Comparison of ENCODE assay signal across 8 mouse cellular contexts in genomic region chr11:107509631-107510338, GRCm38 (mm10). TPM values are rescaled to one million over a fixed set of nuclear protein-coding genes. Genes with fewer than 3 reads are reported as not detected.
DNase-seq lines count a peak whose midpoint lies in the region; ATAC-seq and TF ChIP-seq lines count a peak whose summit lies in the region.

No protein-coding gene starts in this region.

- peak overlapping the region; percentile 24; the same call in 1 of the 2 replicates for H3K4me2 ChIP-seq in forebrain, embryonic 16.5 days (ENCODE audit: low read length)
- H3K4me2 ChIP-seq in limb, embryonic 14.5 days (replicated peaks; ENCODE audit: low read depth, low read length, severe bottlenecking), result peak overlapping the region; percentile 27; the same call in 1 of the 2 replicates
- H3K4me2 ChIP-seq in neural tube, embryonic 14.5 days (ENCODE audit: low read depth, low read length), result no peak overlapping the region

- TF ChIP-seq POLR2A in limb, embryonic 14.5 days (IDR thresholded peaks at IDR 0.05; ENCODE audit: borderline replicate concordance, extremely low read depth, insufficient read depth, insufficient read length), result no peak

- no peaks in the 10 kb centered on the region for H3K27me3 ChIP-seq in forebrain, embryonic 16.5 days (replicated peaks; ENCODE audit: control insufficient read depth, insufficient read depth, low read length)
- no peaks in the 10 kb centered on the region for H3K27me3 ChIP-seq in limb, embryonic 14.5 days (ENCODE audit: control insufficient read depth, insufficient read depth, low read length)
- H3K27me3 ChIP-seq in neural tube, embryonic 14.5 days (ENCODE audit: control insufficient read depth, insufficient read depth, low read length), result no peaks in the 10 kb centered on the region

- H3K9me3 ChIP-seq in forebrain, embryonic 16.5 days (ENCODE audit: control insufficient read depth, low read length), result no peaks in the 10 kb centered on the region
- H3K9me3 ChIP-seq in limb, embryonic 14.5 days (ENCODE audit: control insufficient read depth, low read length), result no peaks in the 10 kb centered on the region
- H3K9me3 ChIP-seq in neural tube, embryonic 14.5 days (ENCODE audit: control insufficient read depth, low read length), result no peaks in the 10 kb centered on the region

- no peak overlapping the region for H3K27ac ChIP-seq in forebrain, embryonic 16.5 days (ENCODE audit: low read length)
- no peak overlapping the region for H3K27ac ChIP-seq in limb, embryonic 14.5 days (replicated peaks; ENCODE audit: low read depth, low read length)
- no peak overlapping the region for H3K27ac ChIP-seq in neural tube, embryonic 14.5 days (ENCODE audit: low read depth, low read length)

- 18% methylated on average over 11 of the region's 11 CpGs for WGBS in forebrain, embryonic 16.5 days
- WGBS in limb, embryonic 14.5 days, result 33% methylated on average over 11 of the region's 11 CpGs
- WGBS in neural tube, embryonic 14.5 days, result 17% methylated on average over 11 of the region's 11 CpGs

- no peak overlapping the region for H3K4me3 ChIP-seq in forebrain, embryonic 16.5 days (replicated peaks; ENCODE audit: low read length)
- no peak overlapping the region for H3K4me3 ChIP-seq in limb, embryonic 14.5 days (replicated peaks; ENCODE audit: low read length)
- no peak overlapping the region for H3K4me3 ChIP-seq in neural tube, embryonic 14.5 days (ENCODE audit: low read depth, low read length)

- no peaks in the 10 kb centered on the region for H3K36me3 ChIP-seq in forebrain, embryonic 16.5 days (ENCODE audit: control insufficient read depth, insufficient read depth)
- no peaks in the 10 kb centered on the region for H3K36me3 ChIP-seq in limb, embryonic 14.5 days (ENCODE audit: control insufficient read depth, insufficient read depth, low read length)
- H3K36me3 ChIP-seq in neural tube, embryonic 14.5 days (ENCODE audit: control insufficient read depth, insufficient read depth, low read length), result no peaks in the 10 kb centered on the region

- peaks cover 6% of the 10 kb centered on the region; the same call in 1 of the 2 replicates for H3K4me1 ChIP-seq in forebrain, embryonic 16.5 days (replicated peaks; ENCODE audit: control insufficient read depth, insufficient read depth, low read length)
- peaks cover 6% of the 10 kb centered on the region; the same call in 1 of the 2 replicates for H3K4me1 ChIP-seq in limb, embryonic 14.5 days (ENCODE audit: control insufficient read depth, insufficient read depth, low read length)
- H3K4me1 ChIP-seq in neural tube, embryonic 14.5 days (ENCODE audit: control insufficient read depth, insufficient read depth, low read length), result no peaks in the 10 kb centered on the region

- DNase-seq in CD4-positive, CD25-positive, alpha-beta regulatory T cell, adult 2 months (ENCODE audit: low read depth, low spot score), result peak; percentile 39
- DNase-seq in ES-CJ7 (ENCODE audit: low read depth, low spot score), result peak; percentile 92
- no peak for DNase-seq in limb, embryonic 14.5 days (ENCODE audit: low spot score)
- no peak for DNase-seq in urinary bladder, adult 18-20 months (ENCODE audit: low spot score in 2 of 2)
- no peak for DNase-seq in cerebellum, adult 9-10 months

- H3K9ac ChIP-seq in forebrain, embryonic 16.5 days (replicated peaks; ENCODE audit: low read depth, low read length), result no peak overlapping the region
- peak overlapping the region; percentile 31; the same call in 1 of the 2 replicates for H3K9ac ChIP-seq in limb, embryonic 14.5 days (ENCODE audit: low read depth, low read length, severe bottlenecking)
- H3K9ac ChIP-seq in neural tube, embryonic 14.5 days (replicated peaks; ENCODE audit: low read depth, low read length), result no peak overlapping the region

- ATAC-seq in CD4-positive, CD25-positive, alpha-beta regulatory T cell, adult 4 months, result no peak
- ATAC-seq in forebrain, embryonic 16.5 days, result no peak; the same call in 1 of the 2 replicates
- ATAC-seq in limb, embryonic 14.5 days (ENCODE audit: low FRiP score, low read depth), result no peak
- ATAC-seq in neural tube, embryonic 14.5 days (ENCODE audit: low read depth), result peak; percentile 68; the same call in 1 of the 2 replicates

RNA-seq across cellular contexts. Expression of gene Psmd12, which starts 30.5 kb away (rescaled TPM):
- polyA plus RNA-seq in CD4-positive, CD25-positive, alpha-beta regulatory T cell, adult 4 months (2017; shearing (Covaris generic)), result 100 to 1,000 TPM; 106 to 112 TPM
- 148 and 153 TPM in 2 replicates for polyA plus RNA-seq in forebrain, embryonic 16.5 days (2015; fragmentation: Nextera tagmentation; extraction: Ambion mirVana)
- polyA plus RNA-seq in limb, embryonic 14.5 days (2012; rRNA removed), result 47.2 and 70.9 TPM in 2 replicates
- polyA plus RNA-seq in limb, embryonic 14.5 days (2014; fragmentation: Nextera tagmentation; extraction: Ambion mirVana), result 156 and 158 TPM in 2 replicates
- polyA plus RNA-seq in neural tube, embryonic 14.5 days (2014; fragmentation: Nextera tagmentation; extraction: Ambion mirVana), result 159 and 167 TPM in 2 replicates

RNA-seq across cellular contexts. Expression of gene Helz, which starts 37.9 kb away (rescaled TPM):
- polyA plus RNA-seq in CD4-positive, CD25-positive, alpha-beta regulatory T cell, adult 4 months (2017; shearing (Covaris generic)), result 10 to 100 TPM; 27.8 to 35.7 TPM
- polyA plus RNA-seq in forebrain, embryonic 16.5 days (2015; fragmentation: Nextera tagmentation; extraction: Ambion mirVana), result 19.9 and 20.4 TPM in 2 replicates
- 15.9 and 20.7 TPM in 2 replicates for polyA plus RNA-seq in limb, embryonic 14.5 days (2012; rRNA removed)
- 21.6 and 22.4 TPM in 2 replicates for polyA plus RNA-seq in limb, embryonic 14.5 days (2014; fragmentation: Nextera tagmentation; extraction: Ambion mirVana)
- polyA plus RNA-seq in neural tube, embryonic 14.5 days (2014; fragmentation: Nextera tagmentation; extraction: Ambion mirVana), result 21.4 and 23.9 TPM in 2 replicates

RNA-seq across cellular contexts. Expression of gene Pitpnc1, which starts 39.3 kb away (rescaled TPM):
- polyA plus RNA-seq in CD4-positive, CD25-positive, alpha-beta regulatory T cell, adult 4 months (2017; shearing (Covaris generic)), result 100 to 1,000 TPM; 119 to 141 TPM
- polyA plus RNA-seq in forebrain, embryonic 16.5 days (2015; fragmentation: Nextera tagmentation; extraction: Ambion mirVana), result 51.3 and 51.6 TPM in 2 replicates
- polyA plus RNA-seq in limb, embryonic 14.5 days (2012; rRNA removed), result 20.4 and 22.2 TPM in 2 replicates
- polyA plus RNA-seq in limb, embryonic 14.5 days (2014; fragmentation: Nextera tagmentation; extraction: Ambion mirVana), result 25.2 and 30.3 TPM in 2 replicates
- 45.2 and 51.3 TPM in 2 replicates for polyA plus RNA-seq in neural tube, embryonic 14.5 days (2014; fragmentation: Nextera tagmentation; extraction: Ambion mirVana)

Comparison
In these comparisons a context has a peak if more than half of its experiments do, and no peak if none do; other contexts are left out.
1. DNase-seq: peak in CD4-positive, CD25-positive, alpha-beta regulatory T cell, adult 2 months (single experiment) and ES-CJ7 (single experiment); none in limb, embryonic 14.5 days (single experiment), urinary bladder, adult 18-20 months (0 of 2) and cerebellum, adult 9-10 months (single experiment).